Mouse (Mus musculus): ENCODE data around the gene Lmcd1. TPM values are rescaled to one million over a fixed set of nuclear protein-coding genes. Genes with fewer than 3 reads are reported as not detected.

Lmcd1 gene
- polyA plus RNA-seq, 1 experiment from 2014 or later = 0.65 TPM

DNA sequence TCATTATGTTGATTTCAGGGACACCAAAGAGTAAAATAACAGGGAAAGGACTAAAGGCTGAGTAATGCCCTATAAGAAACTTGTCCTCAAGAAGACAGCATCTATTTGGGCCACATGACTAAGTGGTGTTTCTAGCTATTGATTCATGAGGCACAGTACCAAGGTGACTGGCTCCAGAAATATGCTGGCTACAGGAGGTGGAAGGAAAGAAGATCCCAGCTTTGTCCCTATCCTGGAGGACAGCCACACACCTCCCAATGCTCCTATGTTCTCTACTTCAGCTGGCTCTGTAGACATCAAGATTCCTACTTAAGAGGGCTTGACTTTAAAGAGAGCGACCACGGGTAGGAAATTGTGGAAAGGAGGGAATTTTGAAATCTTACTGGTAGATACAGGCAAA, 8.4 kb downstream of the Lmcd1 start:
- DNase-seq = no peak
- ATAC-seq = no peak
- no peaks in the 10 kb centered on the region for H3K36me3 ChIP-seq (replicated peaks; ENCODE audit: insufficient read depth, low read length)
- H3K4me1 ChIP-seq (ENCODE audit: insufficient read depth) = no peaks in the 10 kb centered on the region
- no peaks in the 10 kb centered on the region for H3K9me3 ChIP-seq (ENCODE audit: low read length)
- H3K9ac ChIP-seq (replicated peaks) = no peak overlapping the region
- no peak for TF ChIP-seq CTCF (IDR thresholded peaks at IDR 0.05; ENCODE audit: low read depth)
- no peak for TF ChIP-seq EP300 (IDR thresholded peaks at IDR 0.05; ENCODE audit: low read depth)
- WGBS (ENCODE audit: insufficient replicate concordance) = 80% methylated on average over 2 of the region's 2 CpGs
- no peaks in the 10 kb centered on the region for H3K27me3 ChIP-seq (ENCODE audit: insufficient read depth, low read length)
- no peak overlapping the region for H3K4me2 ChIP-seq (ENCODE audit: low read depth, low read length)
- no peak overlapping the region for H3K4me3 ChIP-seq (ENCODE audit: low read depth, low read length)
- H3K27ac ChIP-seq (ENCODE audit: low read depth) = no peak overlapping the region

DNA sequence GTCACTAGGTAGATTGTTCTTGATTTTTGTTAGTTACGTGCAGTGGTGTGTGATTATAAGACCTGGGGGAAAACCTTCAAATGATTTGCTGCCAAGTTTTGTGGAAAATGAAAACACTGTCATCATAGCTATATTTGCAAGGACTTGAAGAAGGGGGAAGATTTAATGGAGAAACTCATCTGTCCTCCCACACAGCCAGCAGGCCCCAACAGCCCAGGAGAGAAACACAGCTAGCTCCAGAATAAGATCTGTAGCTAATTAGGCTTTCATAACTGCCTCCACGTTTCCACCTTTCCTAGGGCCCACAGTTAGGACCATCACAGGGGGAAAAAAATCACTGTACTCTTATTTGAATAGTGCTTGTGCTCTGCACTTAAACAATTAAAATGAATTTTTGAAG, 10.5 kb downstream of the Lmcd1 start:
- no peak overlapping the region for H3K9ac ChIP-seq (replicated peaks)
- no peak overlapping the region for H3K4me2 ChIP-seq (ENCODE audit: low read depth, low read length)
- no peaks in the 10 kb centered on the region for H3K9me3 ChIP-seq (ENCODE audit: low read length)
- no peaks in the 10 kb centered on the region for H3K27me3 ChIP-seq (ENCODE audit: insufficient read depth, low read length)
- no peaks in the 10 kb centered on the region for H3K4me1 ChIP-seq (ENCODE audit: insufficient read depth)
- H3K27ac ChIP-seq (ENCODE audit: low read depth) = no peak overlapping the region
- no peak for DNase-seq
- TF ChIP-seq CTCF (IDR thresholded peaks at IDR 0.05; ENCODE audit: low read depth) = no peak
- TF ChIP-seq EP300 (IDR thresholded peaks at IDR 0.05; ENCODE audit: low read depth) = no peak
- ATAC-seq = no peak
- H3K36me3 ChIP-seq (replicated peaks; ENCODE audit: insufficient read depth, low read length) = no peaks in the 10 kb centered on the region
- H3K4me3 ChIP-seq (ENCODE audit: low read depth, low read length) = no peak overlapping the region
- 81% methylated on average over 2 of the region's 2 CpGs for WGBS (ENCODE audit: insufficient replicate concordance)

DNA sequence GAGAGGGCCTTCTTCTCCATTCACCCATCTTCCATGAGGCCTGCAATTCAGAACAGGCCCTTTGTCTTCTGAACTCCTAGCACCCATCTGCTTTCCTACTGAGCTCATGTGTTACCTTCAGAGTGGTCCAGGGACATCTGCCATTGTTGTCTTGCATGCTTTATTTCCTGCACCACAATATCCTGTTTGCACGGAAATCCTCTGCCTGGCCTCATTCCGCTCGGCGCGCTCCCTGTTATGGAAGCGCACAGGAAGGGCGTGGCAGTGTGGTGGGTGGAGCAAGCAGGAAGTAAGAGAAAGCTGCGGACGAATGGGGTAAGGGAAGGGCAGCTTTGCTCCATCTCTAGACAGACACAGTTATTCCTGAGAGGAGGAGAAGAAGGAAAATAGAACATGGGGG, 14.1 kb downstream of the Lmcd1 start:
- Histone ChIP-seq H3K27me3 (ENCODE audit: insufficient read depth, low read length) (no peaks in the 10 kb centered on the region), H3K36me3 (replicated peaks; ENCODE audit: insufficient read depth, low read length) (no peaks in the 10 kb centered on the region), H3K4me1 (ENCODE audit: insufficient read depth) (no peaks in the 10 kb centered on the region), H3K4me3 (ENCODE audit: low read depth, low read length) (no peak overlapping the region), H3K9ac (replicated peaks) (no peak overlapping the region), H3K9me3 (ENCODE audit: low read length) (no peaks in the 10 kb centered on the region), H3K27ac (ENCODE audit: low read depth) (no peak overlapping the region), H3K4me2 (ENCODE audit: low read depth, low read length) (no peak overlapping the region)
- ATAC-seq = no peak
- 65% methylated on average over 9 of the region's 9 CpGs for WGBS (ENCODE audit: insufficient replicate concordance)
- DNase-seq = no peak
- TF ChIP-seq EP300 (IDR thresholded peaks at IDR 0.05; ENCODE audit: low read depth) (no peak), CTCF (IDR thresholded peaks at IDR 0.05; ENCODE audit: low read depth) (no peak)

DNA sequence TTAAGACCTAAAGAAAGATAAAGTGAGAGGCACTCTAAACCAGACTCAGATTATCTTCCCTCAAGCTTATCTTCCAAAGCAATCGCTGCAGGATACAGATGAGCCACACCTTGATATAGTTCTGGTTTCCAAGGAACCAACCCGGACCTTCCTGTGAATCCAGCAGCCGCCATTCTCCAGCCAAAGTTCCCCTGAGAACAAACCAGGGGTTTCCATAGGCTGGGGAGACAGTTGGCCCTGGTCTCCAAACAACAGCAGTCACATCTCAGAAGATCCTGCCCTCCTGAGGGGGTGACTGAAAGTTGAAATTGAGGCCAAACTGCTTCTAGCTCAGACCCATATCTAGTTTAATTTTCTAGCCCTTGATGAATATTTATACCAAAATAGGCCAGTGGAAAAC, 14.7 kb downstream of the Lmcd1 start:
- ATAC-seq = no peak
- 78% methylated on average over 3 of the region's 3 CpGs for WGBS (ENCODE audit: insufficient replicate concordance)
- TF ChIP-seq CTCF (IDR thresholded peaks at IDR 0.05; ENCODE audit: low read depth) = no peak
- TF ChIP-seq EP300 (IDR thresholded peaks at IDR 0.05; ENCODE audit: low read depth) = no peak

DNA sequence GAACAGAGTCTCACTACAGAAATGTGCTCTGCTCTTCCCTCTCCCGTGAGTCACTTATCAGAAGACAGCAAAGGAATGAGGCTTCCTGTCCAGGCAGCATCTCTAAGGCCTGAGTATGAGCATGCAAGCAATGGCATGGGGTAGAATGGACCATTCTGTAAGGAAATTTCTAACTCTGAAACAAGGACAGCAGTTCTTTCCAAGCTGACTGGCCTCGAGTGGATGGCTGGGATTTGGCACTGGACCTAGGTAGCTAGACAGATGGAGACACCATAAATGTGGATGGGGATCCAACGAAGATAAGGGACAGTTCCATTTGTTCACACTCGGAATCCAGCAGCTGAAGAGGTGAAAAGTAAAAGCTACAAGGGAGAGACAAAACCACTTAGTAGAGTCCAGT, 17.6 kb downstream of the Lmcd1 start:
- no peaks in the 10 kb centered on the region for H3K4me1 ChIP-seq (ENCODE audit: insufficient read depth)
- 67% methylated on average over 4 of the region's 4 CpGs for WGBS (ENCODE audit: insufficient replicate concordance)

More for the DNA sequence above, 14.7 kb downstream of the Lmcd1 start:
- H3K27me3 ChIP-seq (ENCODE audit: insufficient read depth, low read length) = no peaks in the 10 kb centered on the region
- H3K4me1 ChIP-seq (ENCODE audit: insufficient read depth) = no peaks in the 10 kb centered on the region
- H3K9me3 ChIP-seq (ENCODE audit: low read length) = no peaks in the 10 kb centered on the region
- no peak overlapping the region for H3K4me3 ChIP-seq (ENCODE audit: low read depth, low read length)
- no peaks in the 10 kb centered on the region for H3K36me3 ChIP-seq (replicated peaks; ENCODE audit: insufficient read depth, low read length)
- H3K4me2 ChIP-seq (ENCODE audit: low read depth, low read length) = no peak overlapping the region
- no peak overlapping the region for H3K9ac ChIP-seq (replicated peaks)
- DNase-seq = no peak
- H3K27ac ChIP-seq (ENCODE audit: low read depth) = no peak overlapping the region

DNA sequence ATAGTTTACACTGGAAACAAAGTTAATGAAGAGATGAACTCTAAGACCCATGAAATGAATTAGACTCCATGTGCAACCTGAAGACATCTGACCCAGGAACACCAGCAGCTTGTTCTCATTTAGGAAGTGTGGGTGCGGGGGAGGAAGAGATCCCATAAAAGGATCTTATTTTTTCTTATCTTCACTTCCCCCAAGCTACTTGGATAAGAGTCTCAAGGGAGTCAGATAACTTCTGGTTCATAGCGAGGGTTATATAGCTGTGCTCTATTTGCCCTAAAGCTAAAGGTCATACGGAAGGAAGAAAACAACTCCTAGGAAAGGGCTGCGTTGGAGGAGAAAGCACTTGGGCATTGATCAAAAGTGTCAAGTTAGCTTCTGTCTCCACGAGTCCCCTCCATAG, 19.8 kb downstream of the Lmcd1 start:
- DNase-seq (no peak), ATAC-seq (no peak)
- Histone ChIP-seq H3K4me3 (ENCODE audit: low read depth, low read length) (no peak overlapping the region), H3K4me1 (ENCODE audit: insufficient read depth) (no peaks in the 10 kb centered on the region), H3K4me2 (ENCODE audit: low read depth, low read length) (no peak overlapping the region), H3K27ac (ENCODE audit: low read depth) (no peak overlapping the region), H3K9me3 (ENCODE audit: low read length) (no peaks in the 10 kb centered on the region), H3K9ac (replicated peaks) (no peak overlapping the region), H3K36me3 (replicated peaks; ENCODE audit: insufficient read depth, low read length) (no peaks in the 10 kb centered on the region), H3K27me3 (ENCODE audit: insufficient read depth, low read length) (no peaks in the 10 kb centered on the region)
- TF ChIP-seq EP300 (IDR thresholded peaks at IDR 0.05; ENCODE audit: low read depth) = no peak
- TF ChIP-seq CTCF (IDR thresholded peaks at IDR 0.05; ENCODE audit: low read depth) = no peak
- WGBS (ENCODE audit: insufficient replicate concordance) = 41% methylated on average over 5 of the region's 5 CpGs

More for the DNA sequence above, 17.6 kb downstream of the Lmcd1 start:
- Histone ChIP-seq H3K27me3 (ENCODE audit: insufficient read depth, low read length) (no peaks in the 10 kb centered on the region), H3K9me3 (ENCODE audit: low read length) (no peaks in the 10 kb centered on the region), H3K4me2 (ENCODE audit: low read depth, low read length) (no peak overlapping the region), H3K27ac (ENCODE audit: low read depth) (no peak overlapping the region), H3K9ac (replicated peaks) (no peak overlapping the region), H3K4me3 (ENCODE audit: low read depth, low read length) (no peak overlapping the region), H3K36me3 (replicated peaks; ENCODE audit: insufficient read depth, low read length) (no peaks in the 10 kb centered on the region)
- TF ChIP-seq CTCF (IDR thresholded peaks at IDR 0.05; ENCODE audit: low read depth) (no peak), EP300 (IDR thresholded peaks at IDR 0.05; ENCODE audit: low read depth) (no peak)
- no peak for DNase-seq
- ATAC-seq = no peak

DNA sequence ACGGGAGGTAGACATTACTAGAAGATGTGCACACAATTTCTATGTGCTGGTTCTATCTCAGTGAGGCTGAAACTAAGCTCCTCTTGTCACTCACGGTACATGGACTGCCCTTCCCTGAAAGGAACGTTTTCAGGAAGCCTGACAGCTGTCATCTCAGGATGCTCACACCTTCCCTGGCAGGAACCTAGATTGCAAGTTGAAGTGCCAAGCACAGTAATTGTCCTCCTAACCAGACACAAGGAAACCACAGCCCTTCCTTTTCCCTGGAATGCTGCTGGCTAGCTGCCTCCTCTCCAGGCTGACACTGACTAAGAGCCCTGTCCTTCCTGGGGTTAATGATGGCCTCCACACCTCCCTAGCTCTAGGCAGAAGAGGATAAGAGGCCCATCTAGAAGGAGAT, 21.7 kb downstream of the Lmcd1 start:
- Histone ChIP-seq H3K36me3 (replicated peaks; ENCODE audit: insufficient read depth, low read length) (no peaks in the 10 kb centered on the region), H3K9ac (replicated peaks) (no peak overlapping the region), H3K9me3 (ENCODE audit: low read length) (no peaks in the 10 kb centered on the region), H3K27me3 (ENCODE audit: insufficient read depth, low read length) (no peaks in the 10 kb centered on the region), H3K4me3 (ENCODE audit: low read depth, low read length) (no peak overlapping the region), H3K4me1 (ENCODE audit: insufficient read depth) (no peaks in the 10 kb centered on the region), H3K27ac (ENCODE audit: low read depth) (no peak overlapping the region), H3K4me2 (ENCODE audit: low read depth, low read length) (no peak overlapping the region)
- ATAC-seq (no peak), DNase-seq (no peak)
- WGBS (ENCODE audit: insufficient replicate concordance) = 43% methylated on average over 3 of the region's 3 CpGs
- TF ChIP-seq EP300 (IDR thresholded peaks at IDR 0.05; ENCODE audit: low read depth) = no peak
- no peak for TF ChIP-seq CTCF (IDR thresholded peaks at IDR 0.05; ENCODE audit: low read depth)
